Mouse (Mus musculus) embryonic facial prominence, embryonic 12.5 days (tissue): ENCODE measurements at regions not wholly inside any gene's neighbourhood (a gene's known extent, or its start where the extent isn't known, plus 50 kb on each side); places are given as distances from the start of the nearest gene placed in this dataset.

Experiments used
- ATAC-seq: fragments of 200-750 bp; cut with Nextera tagmentation; 2 replicates; pipeline ENCODE4 v1.8.0; 2017; ENCODE audit not compliant: insufficient number of reproducible peaks, insufficient read depth, low FRiP score, low TSS enrichment
- H3K27ac ChIP-seq: fragments of 300-500 bp; sonication (generic); 2 replicates; pipeline ENCODE4 v1.5.1; 2016; ENCODE audit warnings: mild to moderate bottlenecking
- H3K27me3 ChIP-seq: fragments of 300-500 bp; sonication (generic); 2 replicates; pipeline ENCODE4 v1.6.1; 2016; ENCODE audit warnings: mild to moderate bottlenecking, moderate library complexity
- H3K36me3 ChIP-seq: fragments of 300-500 bp; sonication (generic); 2 replicates; pipeline ENCODE4 v1.6.1; 2016; ENCODE audit warnings: mild to moderate bottlenecking
- H3K4me1 ChIP-seq: fragments of 300-500 bp; sonication (generic); 2 replicates; pipeline ENCODE4 v1.6.1; 2016
- H3K4me2 ChIP-seq: fragments of 300-500 bp; sonication (generic); replicated peaks from 2 replicates; pipeline ENCODE4 v1.6.1; 2016; ENCODE audit warnings: mild to moderate bottlenecking, moderate library complexity
- H3K4me3 ChIP-seq: fragments of 300-500 bp; sonication (generic); 2 replicates; pipeline ENCODE4 v1.5.1; 2016; ENCODE audit warnings: mild to moderate bottlenecking
- H3K9ac ChIP-seq: fragments of 300-500 bp; sonication (generic); 2 replicates; pipeline ENCODE4 v1.6.1; 2016; ENCODE audit warnings: mild to moderate bottlenecking, moderate library complexity
- H3K9me3 ChIP-seq: fragments of 300-500 bp; sonication (generic); 2 replicates; pipeline ENCODE4 v1.6.1; 2016; ENCODE audit warnings: mild to moderate bottlenecking, moderate library complexity
- WGBS: fragments of 180-500 bp; shearing (Covaris S2); methylation state at CpG from one replicate; pipeline ENCODE4 v1.1.7; 2016; 5-methylcytosine and 5-hydroxymethylcytosine counted together

DNA sequence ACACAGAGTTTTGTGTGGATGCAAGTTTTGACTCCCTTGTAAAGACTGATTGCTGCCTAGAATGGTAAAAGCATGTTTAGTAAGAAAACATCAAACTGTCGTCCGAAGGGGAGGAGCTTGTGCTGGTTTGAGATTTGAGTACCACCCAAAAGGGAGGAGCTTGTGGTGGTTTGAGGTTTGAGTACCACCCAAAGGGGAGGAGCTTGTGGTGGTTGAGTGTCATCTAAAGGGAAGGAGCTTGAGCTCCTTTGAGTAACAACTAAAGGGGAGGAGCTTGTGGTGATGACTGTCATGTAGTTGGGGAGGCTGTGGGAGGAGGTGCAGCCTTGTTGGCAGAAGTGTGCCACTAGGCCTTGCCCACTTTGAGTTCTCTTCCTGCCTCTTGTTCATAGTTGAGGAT, 192.8 kb upstream of the Ajap1 start:
- Histone ChIP-seq H3K4me2 (no peak overlapping the region), H3K27ac (no peak overlapping the region), H3K27me3 (no peaks in the 10 kb centered on the region), H3K4me1 (no peaks in the 10 kb centered on the region), H3K4me3 (no peak overlapping the region), H3K9me3 (no peaks in the 10 kb centered on the region), H3K36me3 (no peaks in the 10 kb centered on the region), H3K9ac (no peak overlapping the region)
- ATAC-seq = no peak
- WGBS = 74% methylated on average over 2 of the region's 2 CpGs

DNA sequence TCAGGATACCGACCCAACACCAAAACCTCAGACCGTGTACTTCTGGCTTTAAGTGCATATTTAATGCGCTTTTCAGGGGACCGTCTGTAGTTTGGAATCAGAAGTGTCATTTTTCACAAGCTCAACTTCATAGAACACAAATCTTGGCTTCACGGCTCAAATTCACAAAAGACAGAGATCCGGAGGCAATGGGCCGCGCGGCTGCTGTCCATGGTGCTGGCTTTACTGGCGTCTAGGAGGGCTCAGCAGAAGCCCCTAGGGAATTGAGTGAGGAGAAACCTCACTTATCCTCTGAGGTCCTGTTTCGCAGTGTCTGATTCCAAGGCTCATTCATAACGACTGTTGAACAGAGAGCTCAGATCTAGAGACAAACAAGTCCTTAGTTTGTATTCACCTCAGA, 196.5 kb upstream of the Ajap1 start:
- H3K27me3 ChIP-seq = no peaks in the 10 kb centered on the region
- no peaks in the 10 kb centered on the region for H3K9me3 ChIP-seq
- WGBS = 25% methylated on average over 12 of the region's 12 CpGs
- no peaks in the 10 kb centered on the region for H3K36me3 ChIP-seq
- H3K4me1 ChIP-seq = no peaks in the 10 kb centered on the region
- H3K9ac ChIP-seq = no peak overlapping the region
- ATAC-seq = no peak
- no peak overlapping the region for H3K27ac ChIP-seq
- H3K4me3 ChIP-seq = no peak overlapping the region
- H3K4me2 ChIP-seq = no peak overlapping the region

- no peaks in the 10 kb centered on the region for H3K9me3 ChIP-seq
- H3K9ac ChIP-seq = no peak overlapping the region
- H3K36me3 ChIP-seq = no peaks in the 10 kb centered on the region
- H3K4me2 ChIP-seq = no peak overlapping the region
- no peaks in the 10 kb centered on the region for H3K4me1 ChIP-seq
- no peak overlapping the region for H3K4me3 ChIP-seq
- no peak overlapping the region for H3K27ac ChIP-seq
- H3K27me3 ChIP-seq = no peaks in the 10 kb centered on the region
- WGBS = 61% methylated on average over 8 of the region's 8 CpGs
- ATAC-seq = no peak
Observed at GRCm38 (mm10) chr4:153688441-153688840, 205.8 kb upstream of the Ajap1 start.

GRCm38 (mm10) chr4:153693881-153694280, 211.3 kb upstream of the Ajap1 start:
- WGBS = 65% methylated on average over 12 of the region's 12 CpGs
- Histone ChIP-seq H3K36me3 (no peaks in the 10 kb centered on the region), H3K4me3 (no peak overlapping the region), H3K4me1 (peaks cover 5% of the 10 kb centered on the region; the same call in 1 of the 2 replicates), H3K4me2 (no peak overlapping the region), H3K9me3 (no peaks in the 10 kb centered on the region), H3K27ac (no peak overlapping the region), H3K27me3 (no peaks in the 10 kb centered on the region), H3K9ac (no peak overlapping the region)
- no peak for ATAC-seq

DNA sequence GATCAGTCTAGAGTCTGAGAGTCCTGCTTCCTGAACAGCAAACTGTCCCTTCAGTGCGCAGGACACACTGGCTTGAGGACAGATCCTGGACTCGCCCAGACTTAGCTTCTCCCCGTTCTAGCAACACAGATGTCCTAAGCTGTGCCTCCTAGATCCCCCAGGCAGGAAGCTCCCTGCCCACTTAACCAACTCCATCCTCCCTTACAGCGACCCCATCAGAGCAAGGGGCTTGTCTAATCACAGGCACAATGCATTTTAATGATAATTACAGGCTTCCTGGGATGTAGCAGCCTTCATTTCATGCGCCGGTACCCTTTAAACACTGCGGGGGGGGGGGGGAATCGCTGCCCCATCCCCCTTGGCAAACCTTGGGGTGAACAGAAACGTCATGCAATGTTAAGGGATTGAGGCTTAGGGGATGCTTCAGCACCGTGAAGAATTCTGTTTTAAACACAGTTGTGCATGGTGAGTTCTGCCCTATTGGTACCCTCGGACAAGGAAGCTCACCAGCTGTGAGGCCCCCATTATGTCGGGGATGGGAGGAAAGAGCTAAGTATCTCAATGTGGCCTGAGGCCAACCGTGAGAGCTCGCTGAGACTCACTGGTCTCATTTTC, 213.9 kb upstream of the Ajap1 start:
- Histone ChIP-seq H3K9me3 (no peaks in the 10 kb centered on the region), H3K4me1 (peaks cover 5% of the 10 kb centered on the region; the same call in 1 of the 2 replicates), H3K27me3 (no peaks in the 10 kb centered on the region), H3K4me2 (no peak overlapping the region), H3K27ac (no peak overlapping the region), H3K4me3 (no peak overlapping the region), H3K9ac (no peak overlapping the region), H3K36me3 (no peaks in the 10 kb centered on the region)
- no peak for ATAC-seq
- WGBS = 16% methylated on average over 14 of the region's 14 CpGs

DNA sequence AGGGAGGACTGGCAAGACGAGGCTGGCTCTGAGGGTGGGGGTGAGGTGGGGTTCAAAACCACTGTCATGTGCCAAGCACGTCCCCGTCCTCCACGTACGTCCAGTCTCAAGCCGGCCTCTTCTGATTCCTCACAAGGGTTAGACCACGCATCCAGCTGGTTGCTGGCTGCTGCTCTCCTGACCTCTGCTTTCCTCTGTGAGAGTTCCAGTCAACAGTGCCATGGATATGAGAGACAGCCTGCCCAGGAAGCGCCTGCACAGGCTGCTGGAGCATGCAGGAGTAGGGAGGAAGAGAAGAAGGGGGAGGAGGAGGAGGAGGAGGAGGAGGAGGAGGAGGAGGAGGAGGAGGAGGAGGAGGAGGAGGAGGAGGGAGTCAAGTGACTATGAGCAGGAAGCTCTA, 224.6 kb upstream of the Ajap1 start:
- H3K27ac ChIP-seq = no peak overlapping the region

GRCm38 (mm10) chr4:153714995-153715645, 232.5 kb upstream of the Ajap1 start:
- Histone ChIP-seq H3K4me1 (0 out of 2 replicates have a peak, but pooled peaks cover 7% of the 10 kb centered on the region), H3K4me3 (no peak overlapping the region), H3K27ac (no peak overlapping the region), H3K4me2 (no peak overlapping the region), H3K27me3 (no peaks in the 10 kb centered on the region), H3K36me3 (no peaks in the 10 kb centered on the region), H3K9me3 (no peaks in the 10 kb centered on the region), H3K9ac (no peak overlapping the region)
- ATAC-seq = 0 out of 2 replicates have a peak, but pooled peaks have one; percentile 62
- WGBS = 52% methylated on average over 6 of the region's 6 CpGs

More for the DNA sequence above, 224.6 kb upstream of the Ajap1 start:
- no peak for ATAC-seq
- Histone ChIP-seq H3K4me2 (no peak overlapping the region), H3K4me3 (no peak overlapping the region), H3K36me3 (no peaks in the 10 kb centered on the region), H3K9ac (no peak overlapping the region), H3K27me3 (no peaks in the 10 kb centered on the region), H3K4me1 (no peaks in the 10 kb centered on the region), H3K9me3 (no peaks in the 10 kb centered on the region)
- 36% methylated on average over 8 of the region's 8 CpGs for WGBS

DNA sequence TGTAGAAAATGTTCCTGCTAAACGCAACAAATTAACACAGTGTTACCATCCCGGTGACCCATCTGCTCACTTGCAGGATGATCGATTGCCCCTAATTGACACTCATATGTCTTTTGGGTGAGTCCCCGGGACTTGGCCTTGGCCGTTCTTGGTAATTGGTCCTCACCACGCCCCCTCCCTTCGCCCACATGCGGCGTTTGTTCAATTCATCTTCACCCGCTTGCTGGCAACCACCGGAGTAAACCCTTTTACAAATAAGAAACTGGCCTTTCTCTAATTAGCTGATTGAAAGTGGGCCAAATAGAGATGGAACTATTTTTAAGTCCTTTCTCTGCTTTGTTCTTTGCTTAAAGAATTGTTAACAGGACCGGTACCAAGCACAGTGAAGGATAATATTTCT, 234.7 kb upstream of the Ajap1 start:
- Histone ChIP-seq H3K9ac (no peak overlapping the region), H3K36me3 (no peaks in the 10 kb centered on the region), H3K27ac (no peak overlapping the region), H3K4me1 (0 out of 2 replicates have a peak, but pooled peaks cover 7% of the 10 kb centered on the region), H3K4me2 (no peak overlapping the region), H3K9me3 (no peaks in the 10 kb centered on the region), H3K27me3 (no peaks in the 10 kb centered on the region), H3K4me3 (no peak overlapping the region)
- ATAC-seq = no peak
- WGBS = 82% methylated on average over 12 of the region's 12 CpGs

GRCm38 (mm10) chr4:153724045-153724444, 233.0 kb upstream of the A430005L14Rik start:
- Histone ChIP-seq H3K36me3 (no peaks in the 10 kb centered on the region), H3K4me2 (no peak overlapping the region), H3K9ac (no peak overlapping the region), H3K9me3 (no peaks in the 10 kb centered on the region), H3K4me3 (no peak overlapping the region), H3K27ac (no peak overlapping the region), H3K27me3 (no peaks in the 10 kb centered on the region), H3K4me1 (no peaks in the 10 kb centered on the region)
- ATAC-seq = no peak
- 75% methylated on average over 14 of the region's 14 CpGs for WGBS

- 61% methylated on average over 10 of the region's 10 CpGs for WGBS
- no peaks in the 10 kb centered on the region for H3K27me3 ChIP-seq
- no peak overlapping the region for H3K4me3 ChIP-seq
- H3K9me3 ChIP-seq = no peaks in the 10 kb centered on the region
- no peak overlapping the region for H3K27ac ChIP-seq
- ATAC-seq = no peak
- no peak overlapping the region for H3K4me2 ChIP-seq
- H3K4me1 ChIP-seq = no peaks in the 10 kb centered on the region
- no peaks in the 10 kb centered on the region for H3K36me3 ChIP-seq
- no peak overlapping the region for H3K9ac ChIP-seq
Observed at GRCm38 (mm10) chr4:153727273-153727672, 229.8 kb upstream of the A430005L14Rik start.

DNA sequence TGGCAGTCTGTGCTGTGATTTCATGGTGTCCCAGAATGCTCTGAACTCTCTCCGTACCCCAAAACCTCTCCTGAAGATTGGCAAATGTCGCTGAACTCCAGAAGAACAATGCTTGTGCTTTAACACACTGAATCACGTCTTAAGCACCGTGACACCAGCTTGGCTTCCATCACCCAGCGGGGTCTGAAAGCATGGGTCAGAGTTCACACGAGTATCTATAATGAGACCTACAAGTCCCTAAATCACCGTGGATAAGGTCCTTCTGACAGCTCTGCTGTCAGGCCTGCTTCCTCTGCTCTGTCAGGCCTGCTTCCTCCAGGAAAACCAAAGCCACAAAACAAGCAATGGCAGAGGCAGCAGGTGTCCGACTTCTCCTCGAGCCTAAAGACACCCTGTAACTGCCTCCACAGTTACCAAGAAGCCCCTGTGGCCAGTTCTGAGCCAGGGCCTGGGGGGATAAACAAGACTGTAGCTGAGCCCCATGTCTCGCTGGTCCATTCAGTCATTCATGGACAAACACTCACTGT, 229.1 kb upstream of the A430005L14Rik start:
- Histone ChIP-seq H3K4me1 (no peaks in the 10 kb centered on the region), H3K27me3 (no peaks in the 10 kb centered on the region), H3K36me3 (no peaks in the 10 kb centered on the region), H3K9me3 (no peaks in the 10 kb centered on the region), H3K4me3 (no peak overlapping the region), H3K9ac (no peak overlapping the region), H3K4me2 (no peak overlapping the region), H3K27ac (no peak overlapping the region)
- no peak for ATAC-seq
- WGBS = 35% methylated on average over 10 of the region's 10 CpGs

- Histone ChIP-seq H3K4me1 (no peaks in the 10 kb centered on the region), H3K4me3 (no peak overlapping the region), H3K9ac (no peak overlapping the region), H3K9me3 (no peaks in the 10 kb centered on the region), H3K4me2 (no peak overlapping the region), H3K36me3 (no peaks in the 10 kb centered on the region), H3K27ac (no peak overlapping the region), H3K27me3 (no peaks in the 10 kb centered on the region)
- WGBS = 91% methylated on average over 11 of the region's 11 CpGs
- ATAC-seq = no peak
Observed at GRCm38 (mm10) chr4:153738088-153738487, 218.9 kb upstream of the A430005L14Rik start.
